Mouse (Mus musculus): ENCODE measurements around the gene Hipk4.

Hipk4 gene

GRCm38 (mm10) chr7:27522967-27523366 is at the start of gene Hipk4:
Gene Hipk4, plus strand, starts transcription at chr7:27523267.
- DNase-seq (ENCODE audit: extremely low spot score, low read depth, low spot score), result no peak

GRCm38 (mm10) chr7:27473835-27474489 is 49.1 kb upstream of the Hipk4 start:
- no peak for DNase-seq (ENCODE audit: extremely low spot score, low read depth, low spot score)

DNA sequence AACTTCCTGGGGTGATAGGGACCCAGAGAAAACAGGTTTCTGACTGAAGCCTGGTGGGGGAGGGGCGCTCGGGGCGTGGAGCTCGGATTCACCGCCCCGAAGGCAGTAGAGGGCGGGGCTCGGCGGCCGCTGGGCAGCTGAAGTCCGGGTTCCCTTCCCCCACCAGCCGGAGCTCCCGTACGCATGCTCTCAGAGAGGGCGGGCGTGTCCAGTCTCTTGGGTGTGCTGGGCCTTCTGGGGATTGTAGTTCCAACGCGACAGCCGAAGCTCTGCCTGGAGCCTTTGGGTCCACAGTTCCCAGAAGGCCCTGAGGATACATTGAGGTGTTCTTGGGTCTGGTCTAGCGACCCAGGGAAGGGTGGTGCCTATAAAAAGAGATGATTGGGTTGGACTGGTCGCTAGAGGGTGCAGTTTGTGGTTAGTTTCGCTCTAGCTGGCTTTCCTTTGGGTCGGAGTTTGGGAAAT is 48.5 kb upstream of the Hipk4 start:
- DNase-seq (ENCODE audit: extremely low spot score, low read depth, low spot score), result peak; percentile 88

- no peak for DNase-seq (ENCODE audit: extremely low spot score, low read depth, low spot score)
Measured at GRCm38 (mm10) chr7:27475596-27475995, 47.5 kb upstream of the Hipk4 start.

GRCm38 (mm10) chr7:27476098-27476635 is 46.9 kb upstream of the Hipk4 start:
- DNase-seq (ENCODE audit: extremely low spot score, low read depth, low spot score), result no peak

DNA sequence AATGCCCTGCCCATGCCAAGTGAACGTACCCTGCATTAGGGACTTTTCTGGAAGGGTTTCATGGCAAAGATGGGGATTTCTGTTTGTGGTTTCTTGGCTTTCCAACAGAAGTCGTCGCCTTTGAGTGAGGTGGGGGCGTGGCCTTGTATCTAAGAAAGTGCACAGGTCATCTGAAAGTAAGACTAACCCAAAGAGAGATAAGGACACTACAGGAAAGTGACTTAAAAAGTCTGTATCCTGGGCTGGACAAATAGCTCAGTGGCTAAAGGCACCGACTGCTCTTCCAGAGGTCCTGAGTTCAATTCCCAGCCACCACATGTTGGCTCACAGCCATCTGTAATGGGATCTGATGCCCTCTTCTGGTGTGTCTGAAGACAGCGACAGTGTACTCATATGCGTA is 44.5 kb upstream of the Hipk4 start:
- DNase-seq (ENCODE audit: extremely low spot score, low read depth, low spot score), result no peak

GRCm38 (mm10) chr7:27479750-27480149 is 43.3 kb upstream of the Hipk4 start:
- no peak for DNase-seq (ENCODE audit: extremely low spot score, low read depth, low spot score)

DNA sequence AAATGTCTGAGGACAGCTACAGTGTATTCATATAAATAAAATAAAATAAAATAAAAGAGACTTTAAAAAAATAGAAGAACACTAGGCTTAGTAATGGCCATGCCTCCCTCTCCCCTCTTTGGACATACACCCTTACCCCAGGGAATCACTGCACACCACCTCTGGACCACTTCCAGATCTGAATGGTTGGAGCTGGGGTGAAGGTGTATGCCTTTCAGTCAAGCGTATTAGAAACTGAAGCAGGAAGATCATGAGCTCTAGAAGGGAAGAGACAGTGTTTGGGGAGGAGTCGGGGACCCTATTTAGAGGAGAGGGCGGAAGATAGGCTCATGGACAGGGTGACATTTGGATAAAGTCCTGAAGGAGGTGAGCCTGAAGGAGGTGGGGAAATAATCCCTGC is 42.6 kb upstream of the Hipk4 start:
- no peak for DNase-seq (ENCODE audit: extremely low spot score, low read depth, low spot score)

DNA sequence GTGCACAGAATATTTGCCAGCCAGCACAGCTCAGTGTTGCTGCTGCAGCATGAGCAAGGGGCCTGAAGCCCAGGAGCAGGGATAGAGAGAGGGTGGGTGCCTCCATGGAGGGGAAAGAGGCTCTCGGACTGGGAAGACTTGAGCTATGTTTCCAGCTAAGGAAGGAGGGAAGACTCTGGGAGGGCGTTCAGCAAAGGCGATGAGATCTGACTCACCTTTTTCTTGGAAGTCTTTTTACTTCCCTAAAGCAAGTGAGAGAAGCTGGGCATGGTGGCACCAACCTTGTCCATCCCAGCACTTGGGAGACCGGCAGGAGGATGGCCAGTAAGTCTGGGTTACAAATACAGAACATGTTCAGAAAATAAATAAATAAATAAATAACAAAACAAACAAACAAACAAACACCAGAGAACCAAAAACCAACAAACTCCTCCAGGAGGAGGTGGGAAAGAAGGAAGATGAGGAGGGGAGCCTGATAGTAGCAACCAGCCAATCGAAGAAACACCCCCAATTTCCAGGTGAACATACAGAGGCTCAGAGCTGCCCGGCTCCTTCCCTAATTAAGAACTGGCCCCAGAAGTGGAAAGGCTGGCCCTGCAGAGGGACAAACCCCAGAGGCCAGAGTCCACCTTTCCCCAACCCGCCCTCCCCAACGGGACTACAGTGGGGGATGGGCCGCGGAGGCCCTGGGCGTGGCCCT is 42.0 kb upstream of the Hipk4 start:
- no peak for DNase-seq (ENCODE audit: extremely low spot score, low read depth, low spot score)

DNA sequence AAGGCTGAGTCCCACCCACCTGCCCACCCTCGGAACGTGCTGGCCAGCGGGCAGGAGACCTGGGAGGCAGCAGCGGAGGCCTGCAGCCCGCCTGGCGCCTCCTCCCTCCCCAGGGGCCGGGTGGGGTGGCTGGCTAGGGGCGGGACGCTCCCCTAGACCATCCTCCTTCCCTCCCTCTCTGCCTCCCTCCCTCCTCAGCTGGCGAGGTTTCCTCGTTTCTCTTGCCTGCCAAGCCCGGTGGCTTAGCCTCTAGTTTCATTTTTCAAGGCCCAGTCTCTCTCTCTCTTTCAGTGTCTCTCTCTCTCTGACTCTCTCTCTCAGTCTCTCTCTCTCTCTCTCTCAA is 41.5 kb upstream of the Hipk4 start:
- no peak for DNase-seq (ENCODE audit: extremely low spot score, low read depth, low spot score)

DNA sequence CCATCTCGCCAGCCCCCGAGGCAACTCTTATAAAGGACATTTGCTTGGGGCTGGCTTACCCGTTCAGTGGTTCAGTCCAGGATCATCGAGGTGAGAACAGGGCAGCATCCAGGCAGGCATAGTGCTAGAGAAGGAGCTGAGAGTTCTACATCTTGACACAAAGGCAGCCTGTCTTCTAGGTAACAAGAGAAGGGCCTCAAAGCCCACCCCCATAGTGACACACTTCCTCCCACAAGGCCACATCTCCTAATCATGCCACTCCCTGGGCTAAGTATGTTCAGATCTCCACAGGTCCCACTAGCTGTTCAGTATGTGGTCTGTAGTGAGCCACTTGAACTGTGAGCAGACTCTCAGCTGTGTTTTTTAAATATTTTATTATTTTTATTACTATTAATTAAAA is 39.2 kb upstream of the Hipk4 start:
- no peak for DNase-seq (ENCODE audit: extremely low spot score, low read depth, low spot score)

GRCm38 (mm10) chr7:27486102-27486769 is 36.8 kb upstream of the Hipk4 start:
- no peak for DNase-seq (ENCODE audit: extremely low spot score, low read depth, low spot score)

GRCm38 (mm10) chr7:27486770-27487697 is 36.0 kb upstream of the Hipk4 start, which contains the start of gene Sertad1:
Gene Sertad1, plus strand, starts transcription at chr7:27486910.
- DNase-seq (ENCODE audit: extremely low spot score, low read depth, low spot score), result no peak

DNA sequence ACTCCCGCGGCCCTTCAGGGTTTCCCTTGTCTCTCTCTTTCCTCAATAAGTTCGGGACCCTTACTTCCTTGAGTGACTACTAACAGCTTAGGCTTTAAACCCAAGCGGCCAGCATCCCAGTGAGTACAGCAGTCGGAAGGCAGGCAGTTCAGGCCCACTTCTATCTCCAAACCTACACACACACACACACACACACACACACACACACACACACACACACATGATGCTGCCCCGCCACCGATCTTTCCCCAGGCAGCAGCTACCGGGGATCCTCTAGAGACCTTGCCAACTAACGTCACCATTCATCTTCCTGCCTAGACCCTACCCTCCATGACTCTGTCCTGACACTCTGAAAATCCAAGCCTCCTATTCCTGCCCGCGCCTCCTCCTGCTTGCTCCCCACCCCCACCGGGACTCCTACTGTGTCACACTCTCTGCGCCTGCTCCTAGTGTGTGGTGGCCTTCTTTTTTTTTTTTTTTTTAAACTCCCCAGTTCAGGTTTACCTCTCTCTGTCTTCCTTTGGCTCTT is 35.3 kb upstream of the Hipk4 start:
- DNase-seq (ENCODE audit: extremely low spot score, low read depth, low spot score), result no peak

GRCm38 (mm10) chr7:27489270-27489869 is 33.7 kb upstream of the Hipk4 start:
- no peak for DNase-seq (ENCODE audit: extremely low spot score, low read depth, low spot score)

DNA sequence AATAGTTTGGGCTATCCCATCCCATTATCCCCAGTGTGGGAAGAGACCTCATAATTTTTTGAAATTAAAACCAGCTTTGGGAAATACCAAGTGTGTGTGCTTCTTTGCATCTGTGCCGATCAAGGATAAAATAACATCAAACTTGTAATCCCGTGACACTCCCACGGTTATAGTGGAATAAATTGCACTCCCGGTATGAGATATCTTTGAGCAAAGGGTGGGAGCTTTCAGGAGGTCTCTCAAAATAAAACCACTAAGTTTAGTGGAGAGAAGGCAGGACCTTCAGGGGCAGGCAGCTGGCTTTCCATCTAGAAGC is 32.9 kb upstream of the Hipk4 start:
- no peak for DNase-seq (ENCODE audit: extremely low spot score, low read depth, low spot score)

DNA sequence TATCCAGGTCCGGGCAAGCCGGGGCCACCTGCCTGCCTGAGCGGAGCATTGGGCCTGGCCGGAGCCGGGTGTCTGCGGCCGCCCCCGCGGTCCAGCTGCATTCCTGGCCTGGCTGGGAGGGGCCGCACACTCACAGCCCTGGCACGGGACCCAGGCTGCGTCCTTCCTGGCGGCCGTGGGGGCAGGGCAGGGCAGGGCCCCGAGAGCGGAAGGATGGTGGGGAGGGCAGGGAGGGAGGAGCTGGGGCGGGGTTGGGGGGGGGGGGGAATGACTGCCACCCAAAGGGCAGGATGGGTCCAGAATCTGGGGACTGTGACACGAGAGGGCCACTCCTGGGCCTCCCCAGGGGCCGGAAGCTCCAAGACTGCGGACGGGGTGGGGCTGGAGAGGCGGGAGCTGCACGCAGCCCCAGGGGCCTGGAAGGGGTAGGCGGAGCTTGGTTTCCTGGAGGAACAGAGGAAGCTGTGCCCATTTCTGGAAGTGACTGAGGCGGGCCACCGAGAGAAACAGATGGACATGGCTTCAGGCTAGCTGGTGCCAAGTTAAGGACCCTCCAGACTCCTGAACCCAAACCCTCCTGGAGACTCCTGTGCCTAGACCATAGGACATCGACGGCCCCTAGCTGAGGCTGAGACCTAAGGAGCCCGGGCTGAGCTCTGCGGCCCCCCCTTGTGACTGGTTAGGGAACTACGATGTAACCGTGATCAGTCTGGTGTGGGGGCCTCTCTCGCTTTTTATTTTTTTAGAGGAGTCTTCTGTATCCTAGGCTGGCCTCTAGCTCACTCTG is 32.3 kb upstream of the Hipk4 start:
- DNase-seq (ENCODE audit: extremely low spot score, low read depth, low spot score), result no peak

GRCm38 (mm10) chr7:27491856-27492255 is 31.2 kb upstream of the Hipk4 start:
- DNase-seq (ENCODE audit: extremely low spot score, low read depth, low spot score), result no peak

DNA sequence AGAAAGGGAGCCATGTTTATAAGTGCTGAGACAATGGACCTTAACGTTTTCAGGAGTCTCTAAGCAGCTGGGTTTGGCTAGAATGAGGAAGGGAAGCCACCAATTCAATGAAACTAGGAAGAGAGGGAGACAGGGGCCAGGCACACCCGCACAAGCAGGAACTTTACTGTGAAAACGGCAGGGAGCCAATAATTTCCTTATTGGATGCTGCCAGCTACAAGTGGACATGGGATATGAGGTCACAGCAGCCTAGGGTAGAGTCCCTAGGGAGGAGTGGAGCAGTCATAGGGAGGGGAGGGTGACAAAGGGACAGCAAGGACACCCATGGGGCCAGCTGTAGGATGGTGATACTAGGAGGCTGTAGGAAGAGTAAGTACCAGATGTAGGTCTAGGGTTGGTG is 30.0 kb upstream of the Hipk4 start:
- DNase-seq (ENCODE audit: extremely low spot score, low read depth, low spot score), result no peak

DNA sequence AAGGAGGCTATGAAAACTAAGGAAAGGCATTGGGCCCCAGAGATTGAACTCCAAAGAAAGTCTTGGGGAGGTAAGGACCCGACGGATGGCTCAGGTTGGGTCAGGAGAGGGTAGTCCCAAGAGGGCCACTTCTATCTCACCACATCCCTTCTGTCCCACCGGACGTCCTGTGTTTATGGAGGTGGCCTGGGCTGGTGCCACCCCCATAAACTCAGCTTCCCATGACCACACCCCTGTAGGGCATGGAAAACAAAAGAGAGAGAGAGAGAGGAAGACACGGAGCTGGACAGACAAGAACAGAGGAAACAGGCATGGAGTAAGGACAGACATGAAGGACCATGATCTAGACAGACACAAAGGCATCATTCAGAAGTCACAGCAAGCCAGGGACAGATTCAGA is 29.6 kb upstream of the Hipk4 start:
- no peak for DNase-seq (ENCODE audit: extremely low spot score, low read depth, low spot score)

All from hindlimb bud, embryonic 11.5 days (tissue).